In genomic region chr6:37398943-37399342, GRCm38 (mm10) we compare ENCODE assay signal across 9 mouse cellular contexts. TPM values are rescaled to one million over a fixed set of nuclear protein-coding genes. Genes with fewer than 3 reads are reported as not detected.
A peak's percentile ranks its signal among the peaks of the same experiment; 100 is the strongest.
DNase-seq lines count a peak whose midpoint lies in the region; ATAC-seq and TF ChIP-seq lines count a peak whose summit lies in the region.
"Had no signal": no experiment of that assay in that cellular context is flagged by ENCODE, and none has a peak within 500 bp of the region (broad histone marks: within the 10 kb centered on the region; RNA-seq: fewer than 3 reads in every experiment).

No protein-coding gene starts in this region.

- 63% methylated on average over 10 of the region's 10 CpGs for WGBS in embryonic facial prominence, embryonic 14.5 days
- 23% methylated on average over 10 of the region's 10 CpGs for WGBS in olfactory bulb, adult 2 months

- peaks cover 35% of the 10 kb centered on the region for H3K4me1 ChIP-seq in embryonic facial prominence, embryonic 14.5 days (ENCODE audit: control insufficient read depth, insufficient read depth, low read length)
- H3K4me1 ChIP-seq in olfactory bulb, adult 2 months (ENCODE audit: control insufficient read depth, insufficient read depth, low read length), result peaks cover 19% of the 10 kb centered on the region

- no peaks in the 10 kb centered on the region for H3K9me3 ChIP-seq in embryonic facial prominence, embryonic 14.5 days (ENCODE audit: control insufficient read depth, low read length)

- no peak overlapping the region for H3K4me3 ChIP-seq in embryonic facial prominence, embryonic 14.5 days (ENCODE audit: low read depth, low read length)
- H3K4me3 ChIP-seq in olfactory bulb, adult 2 months (ENCODE audit: insufficient read depth, low read depth, low read length), result no peak overlapping the region

- H3K9ac ChIP-seq in embryonic facial prominence, embryonic 14.5 days (ENCODE audit: low read depth, low read length), result no peak overlapping the region

- peak; percentile 13 to 44 for DNase-seq in layer of hippocampus, adult 18-20 months (ENCODE audit: low spot score in 2 of 2)
- no peak for DNase-seq in layer of hippocampus, adult 8-10 months (ENCODE audit: low spot score in 2 of 2)
- DNase-seq in embryonic facial prominence, embryonic 14.5 days (ENCODE audit: low spot score), result peak; percentile 31
- no peak for DNase-seq in ovary, postnatal 36 days (ENCODE audit: low spot score)
- no peak for DNase-seq in cerebellum, adult 11 months
- DNase-seq in layer of hippocampus, adult 11-12 months (ENCODE audit: low spot score), result no peak

- no peak for TF ChIP-seq POLR2A in olfactory bulb, adult 2 months (IDR thresholded peaks at IDR 0.05; ENCODE audit: insufficient read depth, low read depth, low read length)

- H3K27ac ChIP-seq in embryonic facial prominence, embryonic 14.5 days (replicated peaks; ENCODE audit: low read depth, low read length), result no peak overlapping the region; the same call in 1 of the 2 replicates
- H3K27ac ChIP-seq in olfactory bulb, adult 2 months (ENCODE audit: insufficient read depth, low read depth, low read length), result peak overlapping the region; percentile 86

- H3K27me3 ChIP-seq in embryonic facial prominence, embryonic 14.5 days (replicated peaks; ENCODE audit: control insufficient read depth, insufficient read depth, low read length), result no peaks in the 10 kb centered on the region
- H3K27me3 ChIP-seq: Patski had no signal

- TF ChIP-seq CTCF in olfactory bulb, adult 2 months (IDR thresholded peaks at IDR 0.05; ENCODE audit: insufficient read depth, low read depth, low read length), result no peak

- no peak overlapping the region for H3K4me2 ChIP-seq in embryonic facial prominence, embryonic 14.5 days (ENCODE audit: low read depth, low read length)

- peaks cover 4% of the 10 kb centered on the region; the same call in 1 of the 2 replicates for H3K36me3 ChIP-seq in embryonic facial prominence, embryonic 14.5 days (ENCODE audit: control insufficient read depth, insufficient read depth, low read length)

- no peak for ATAC-seq in embryonic facial prominence, embryonic 14.5 days (ENCODE audit: low read depth)
- ATAC-seq in inflammation-experienced regulatory T-cells, adult 6 months, result peak; percentile 80
- ATAC-seq: Patski had no signal

RNA-seq across cellular contexts. Expression of gene Creb3l2, which starts 43.0 kb away (rescaled TPM):
- 1 to 10 TPM; 9.3 to 9.4 TPM for total RNA-seq in layer of hippocampus, adult 18-20 months (2021)
- total RNA-seq in layer of hippocampus, adult 8-10 months (2022), result 10 to 100 TPM; 10.3 to 15.9 (median 12.8) TPM
- 34.5 and 35.3 TPM in 2 replicates for polyA plus RNA-seq in embryonic facial prominence, embryonic 14.5 days (2014; fragmentation: Nextera tagmentation; extraction: Ambion mirVana)
- polyA plus RNA-seq in inflammation-experienced regulatory T-cells, adult 6 months (2017; shearing (Covaris generic)), result 1 to 10 TPM; 2.3 to 3.6 (median 2.6) TPM
- polyA plus RNA-seq in olfactory bulb, adult 2 months (2012; ENCODE audit: insufficient read depth, insufficient read length, low replicate concordance, missing spikeins), result not detected in 2 replicates

Comparison
In these comparisons a context has a peak if more than half of its experiments do, and no peak if none do; other contexts are left out.
1. DNase-seq: peak in layer of hippocampus, adult 18-20 months (2 of 2) and embryonic facial prominence, embryonic 14.5 days (single experiment); none in layer of hippocampus, adult 8-10 months (0 of 2), ovary, postnatal 36 days (single experiment), cerebellum, adult 11 months (single experiment) and layer of hippocampus, adult 11-12 months (single experiment).